Mouse (Mus musculus): ENCODE measurements around the gene 0610012G03Rik.
"Not testable (repeated sequence)": the region's sequence is repeated elsewhere in the genome, so short reads cannot be mapped to it uniquely, and the experiment has no call there.

The 0610012G03Rik gene

DNA sequence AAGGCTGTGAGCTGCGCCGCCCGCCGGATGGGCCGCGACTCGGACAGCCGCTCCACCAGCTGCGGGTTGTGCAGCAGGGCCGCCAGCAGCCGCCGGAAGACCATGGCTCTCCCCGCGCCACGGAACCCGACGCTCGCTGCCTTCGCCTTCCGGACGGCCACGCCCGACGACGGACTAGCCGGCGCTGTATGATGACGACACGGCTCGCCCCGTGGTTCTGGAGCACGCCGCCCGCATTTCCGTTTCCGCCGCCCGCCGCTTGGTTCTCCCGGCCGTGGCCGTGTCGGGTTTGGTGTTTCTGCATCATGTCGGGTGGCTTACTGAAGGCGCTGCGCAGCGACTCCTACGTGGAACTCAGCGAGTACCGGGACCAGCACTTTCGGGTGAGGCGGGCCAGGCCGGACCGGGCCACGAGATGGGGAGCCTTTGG lies at the start of gene 0610012G03Rik, which contains the start of gene Ncbp2:
Gene 0610012G03Rik (minus strand): TSS at position 150 of the 430 bp plus-strand sequence.
Gene Ncbp2 (plus strand): TSS at position 169 of the 430 bp plus-strand sequence.
- peak; percentile 81 to 95 for DNase-seq (ENCODE audit: low read depth in 1 of 2, low spot score in 2 of 2)

DNA sequence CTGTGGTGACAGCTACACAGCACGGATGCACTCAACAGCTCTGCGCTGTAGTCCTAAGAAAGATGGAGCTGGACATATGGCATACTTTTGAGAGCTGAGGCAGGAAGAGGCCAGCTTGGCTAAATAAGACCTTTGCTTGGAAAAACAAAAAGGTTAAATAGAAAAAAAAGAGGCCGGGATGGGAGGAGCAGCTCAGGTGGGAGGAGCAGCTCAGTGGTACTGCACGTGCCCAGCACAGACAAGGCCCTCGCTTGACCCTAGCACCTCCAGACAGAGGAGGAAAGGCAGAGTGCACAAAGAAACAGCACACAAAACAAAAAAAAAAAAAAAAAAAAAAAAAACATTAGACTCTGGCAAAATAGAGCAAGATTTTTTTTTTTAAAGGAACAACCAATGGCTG lies 48.1 kb upstream of the 0610012G03Rik start:
- no peak for DNase-seq (ENCODE audit: low read depth in 1 of 2, low spot score in 2 of 2)

- DNase-seq (ENCODE audit: low read depth in 1 of 2, low spot score in 2 of 2): no peak
Measured at GRCm38 (mm10) chr16:31993946-31994345, 45.7 kb upstream of the 0610012G03Rik start.

- DNase-seq (ENCODE audit: low read depth in 1 of 2, low spot score in 2 of 2): no peak
Measured at GRCm38 (mm10) chr16:31993195-31993594, 44.9 kb upstream of the 0610012G03Rik start.

GRCm38 (mm10) chr16:31992039-31992438 lies 43.7 kb upstream of the 0610012G03Rik start:
- no peak for DNase-seq (ENCODE audit: low read depth in 1 of 2, low spot score in 2 of 2)

DNA sequence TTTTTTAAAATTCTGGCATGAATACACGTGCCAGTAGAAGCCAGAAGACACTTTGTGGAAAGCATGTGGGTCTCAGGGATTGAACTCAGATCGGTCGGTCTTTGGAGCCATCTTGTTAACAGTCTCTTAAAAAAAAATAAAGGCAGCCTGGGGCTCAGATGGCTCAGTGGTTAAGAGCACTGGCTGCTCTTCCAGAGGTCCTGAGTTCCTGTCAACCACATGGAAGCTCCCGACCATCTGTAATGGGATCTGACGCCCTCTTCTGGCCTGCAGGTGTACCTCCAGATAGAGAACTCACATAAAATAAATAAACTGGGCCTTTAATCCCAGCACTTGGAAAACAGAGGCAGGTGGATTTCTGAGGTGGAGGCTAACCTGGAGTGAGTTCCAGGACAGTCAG lies 32.7 kb upstream of the 0610012G03Rik start:
- no peak for DNase-seq (ENCODE audit: low read depth in 1 of 2, low spot score in 2 of 2)

GRCm38 (mm10) chr16:31979501-31979900 lies 31.2 kb upstream of the 0610012G03Rik start:
- DNase-seq (ENCODE audit: low read depth in 1 of 2, low spot score in 2 of 2): no peak

GRCm38 (mm10) chr16:31975258-31975657 lies 27.0 kb upstream of the 0610012G03Rik start:
- DNase-seq (ENCODE audit: low read depth in 1 of 2, low spot score in 2 of 2): no peak

DNA sequence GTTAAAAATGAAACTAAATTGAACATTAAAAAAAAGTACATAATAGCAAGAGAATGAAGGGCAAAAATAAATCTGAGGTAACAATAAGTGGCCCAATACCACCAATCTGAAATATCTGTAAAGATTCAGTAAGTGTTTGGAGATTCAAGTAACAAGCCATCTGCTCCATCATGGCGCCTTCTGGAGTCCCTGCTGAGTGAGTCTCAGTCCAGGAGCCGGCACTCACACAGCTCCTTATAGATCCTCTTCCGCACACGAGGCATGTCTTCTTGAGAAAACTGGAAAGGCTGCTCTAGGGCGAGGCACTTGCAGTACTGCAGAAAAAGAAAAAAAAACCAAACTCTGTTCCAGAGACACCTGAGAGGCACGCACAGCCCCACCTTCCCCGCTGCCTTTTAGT lies 14.9 kb upstream of the 0610012G03Rik start:
- no peak for DNase-seq (ENCODE audit: low read depth in 1 of 2, low spot score in 2 of 2)

GRCm38 (mm10) chr16:31947901-31948316 lies 385 bp downstream of the 0610012G03Rik start:
- DNase-seq (ENCODE audit: low read depth in 1 of 2, low spot score in 2 of 2): no peak

DNA sequence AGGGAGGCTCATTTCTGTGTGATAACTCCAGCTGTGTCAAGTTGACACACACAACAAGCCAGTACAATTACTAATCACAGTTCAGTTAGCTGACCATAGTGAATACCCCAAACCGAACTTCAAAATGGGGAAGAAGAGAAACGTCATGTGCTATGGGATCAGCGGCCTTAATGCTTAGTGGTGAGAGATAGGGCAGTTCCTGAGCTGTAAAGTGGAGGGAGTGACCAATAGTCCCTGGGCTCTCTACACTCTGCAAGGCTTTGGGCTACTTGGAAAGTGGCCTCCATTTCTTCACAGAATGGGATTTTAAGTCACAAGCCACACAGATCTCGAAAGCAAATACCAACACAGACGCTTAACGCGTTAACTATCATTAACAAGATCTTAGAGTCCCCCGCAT lies 961 bp downstream of the 0610012G03Rik start:
- DNase-seq (ENCODE audit: low read depth in 1 of 2, low spot score in 2 of 2): no peak

GRCm38 (mm10) chr16:31945986-31946385 lies 2.3 kb downstream of the 0610012G03Rik start:
- not testable (repeated sequence) for DNase-seq (ENCODE audit: low read depth in 1 of 2, low spot score in 2 of 2)

GRCm38 (mm10) chr16:31945372-31945771 lies 2.9 kb downstream of the 0610012G03Rik start:
- no peak for DNase-seq (ENCODE audit: low read depth in 1 of 2, low spot score in 2 of 2)

DNA sequence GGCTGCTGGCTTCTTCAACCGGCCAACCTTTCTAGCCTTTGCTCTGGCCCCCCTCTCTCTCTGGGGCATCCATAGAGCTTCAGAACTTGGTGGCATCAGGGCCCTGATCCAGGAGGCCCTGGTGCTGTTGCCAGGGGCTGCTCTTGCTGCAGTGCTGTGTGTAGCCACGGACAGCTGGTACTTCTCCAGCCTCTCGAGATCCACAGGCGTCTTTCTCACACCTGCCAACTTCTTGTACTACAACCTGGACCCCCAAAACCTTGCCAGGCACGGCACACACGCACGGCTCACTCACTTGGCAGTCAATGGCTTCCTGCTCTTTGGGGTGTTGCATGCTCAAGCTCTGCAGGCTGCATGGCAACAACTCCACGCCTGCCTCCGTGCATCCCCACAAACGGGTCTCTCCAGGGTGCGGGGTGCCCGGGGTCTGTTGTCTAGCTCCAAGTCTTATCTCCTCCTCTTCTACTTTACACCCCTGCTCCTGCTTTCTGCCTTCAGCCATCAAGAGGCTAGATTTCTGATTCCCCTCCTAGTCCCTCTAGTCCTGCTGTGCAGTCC lies 3.5 kb downstream of the 0610012G03Rik start:
- no peak for DNase-seq (ENCODE audit: low read depth in 1 of 2, low spot score in 2 of 2)

GRCm38 (mm10) chr16:31943980-31944379 lies 4.3 kb downstream of the 0610012G03Rik start:
- DNase-seq (ENCODE audit: low read depth in 1 of 2, low spot score in 2 of 2): peak in 1 of 2 experiments; percentile 61

DNA sequence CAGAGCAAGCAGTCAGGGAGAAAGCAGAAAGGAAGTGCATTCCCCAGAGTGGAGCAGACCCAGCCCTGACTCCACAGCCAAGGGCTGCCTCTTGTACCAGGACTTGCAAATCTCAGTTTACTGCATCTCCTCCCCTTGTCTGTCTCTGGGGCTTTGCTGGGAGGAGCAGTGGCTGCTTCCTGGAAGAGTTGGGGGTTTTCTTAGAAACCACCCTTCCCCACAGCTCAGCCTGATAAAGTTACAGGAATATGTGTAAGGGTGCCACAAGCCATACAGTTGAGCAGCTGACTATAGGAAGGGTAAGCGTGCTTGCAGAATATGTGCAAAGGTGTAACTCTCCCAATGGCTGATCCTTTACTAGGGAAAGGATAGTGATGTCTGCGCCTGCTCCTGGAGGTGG lies 7.7 kb downstream of the 0610012G03Rik start:
- no peak for DNase-seq (ENCODE audit: low read depth in 1 of 2, low spot score in 2 of 2)

GRCm38 (mm10) chr16:31938856-31939255 lies 9.4 kb downstream of the 0610012G03Rik start:
- DNase-seq (ENCODE audit: low read depth in 1 of 2, low spot score in 2 of 2): no peak

DNA sequence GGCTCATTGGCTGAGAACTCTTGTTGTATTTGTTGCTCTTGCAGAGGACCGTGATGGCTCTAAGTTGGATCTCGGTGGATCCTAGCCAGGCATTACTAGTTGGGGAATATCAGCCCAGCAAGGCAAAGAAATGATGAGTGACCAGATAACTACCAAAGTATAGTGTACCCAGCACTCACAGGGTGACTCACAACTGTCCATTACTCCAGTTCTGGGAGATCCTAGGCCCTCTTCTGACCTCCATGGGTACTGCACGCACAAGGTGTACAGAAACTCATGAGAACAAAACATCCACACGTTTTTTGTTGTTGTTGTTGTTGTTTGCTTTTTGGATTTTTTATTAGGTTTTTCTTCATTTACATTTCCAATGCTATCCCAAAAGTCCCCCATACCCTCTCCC lies 11.7 kb downstream of the 0610012G03Rik start:
- DNase-seq (ENCODE audit: low read depth in 1 of 2, low spot score in 2 of 2): no peak

- DNase-seq (ENCODE audit: low read depth in 1 of 2, low spot score in 2 of 2): peak in 1 of 2 experiments; percentile 45
Measured at GRCm38 (mm10) chr16:31935091-31935979, 13.0 kb downstream of the 0610012G03Rik start.

GRCm38 (mm10) chr16:31934550-31935010 lies 13.7 kb downstream of the 0610012G03Rik start:
- no peak for DNase-seq (ENCODE audit: low read depth in 1 of 2, low spot score in 2 of 2)

- DNase-seq (ENCODE audit: low read depth in 1 of 2, low spot score in 2 of 2): peak in 1 of 2 experiments; percentile 8
Measured at GRCm38 (mm10) chr16:31933751-31934549, 14.3 kb downstream of the 0610012G03Rik start, which contains the start of gene Pigz. Gene Pigz, plus strand, starts transcription at chr16:31933851.
